Mouse (Mus musculus): ENCODE measurements at regions not wholly inside any gene's neighbourhood (a gene's known extent, or its start where the extent isn't known, plus 50 kb on each side); places are given as distances from the start of the nearest gene placed in this dataset.
A peak's percentile ranks its signal among the peaks of the same experiment; 100 is the strongest.

DNA sequence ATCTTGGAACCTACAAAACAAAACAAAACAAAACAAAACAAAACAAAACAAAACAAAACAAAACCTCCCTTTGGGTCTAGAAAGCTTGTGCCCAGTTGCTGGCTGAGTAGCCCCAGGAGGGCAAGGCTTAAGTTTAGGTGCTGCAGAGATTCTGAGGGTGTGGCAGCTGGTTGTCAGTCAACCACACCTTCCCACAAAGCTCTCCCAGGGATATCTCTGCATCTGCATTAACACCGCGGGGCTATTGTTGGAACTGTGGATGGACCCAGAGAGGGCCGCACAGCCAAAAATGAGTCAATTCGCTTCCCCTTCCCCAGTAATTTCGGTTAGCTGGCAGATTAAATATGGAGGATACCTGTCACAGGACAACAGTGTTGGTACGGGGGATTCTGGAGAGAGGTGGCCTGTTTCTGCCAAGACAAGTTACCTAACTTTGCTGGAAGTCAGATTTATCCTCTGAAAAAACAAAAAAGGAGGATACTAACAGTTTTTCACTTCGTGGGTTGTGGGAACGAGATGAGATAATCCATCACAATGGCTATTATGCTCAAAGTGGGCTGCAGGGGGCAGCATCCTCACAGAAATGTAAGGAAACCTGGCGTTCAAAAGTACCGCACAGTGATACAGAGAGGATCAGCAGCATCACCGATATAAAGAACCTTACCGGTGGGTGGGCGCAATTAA is 96.7 kb downstream of the 1500009L16Rik start:
- Histone ChIP-seq H3K9me3 (no peaks in the 10 kb centered on the region), H3K27ac (replicated peaks) (peak overlapping the region; percentile 30; the same call in 1 of the 2 replicates), H3K4me3 (peak overlapping the region; percentile 35), H3K36me3 (replicated peaks) (no peaks in the 10 kb centered on the region), H3K27me3 (replicated peaks; ENCODE audit: low read depth, poor library complexity, severe bottlenecking) (peaks cover 23% of the 10 kb centered on the region), H3K4me1 (peaks cover 15% of the 10 kb centered on the region; the same call in 1 of the 2 replicates)
- 9% methylated on average over 13 of the region's 13 CpGs for WGBS
- peak; percentile 79 for DNase-seq (ENCODE audit: low spot score)

GRCm38 (mm10) chr10:83819950-83820275 is 97.2 kb downstream of the 1500009L16Rik start:
- Histone ChIP-seq H3K27ac (replicated peaks) (no peak overlapping the region; the same call in 1 of the 2 replicates), H3K4me3 (no peak overlapping the region), H3K36me3 (replicated peaks) (no peaks in the 10 kb centered on the region), H3K4me1 (peaks cover 15% of the 10 kb centered on the region; the same call in 1 of the 2 replicates), H3K9me3 (no peaks in the 10 kb centered on the region), H3K27me3 (replicated peaks; ENCODE audit: low read depth, poor library complexity, severe bottlenecking) (peaks cover 23% of the 10 kb centered on the region)
- DNase-seq (ENCODE audit: low spot score): no peak
- 74% methylated on average over 8 of the region's 8 CpGs for WGBS

GRCm38 (mm10) chr10:83821089-83821488 is 98.4 kb downstream of the 1500009L16Rik start:
- no peak overlapping the region for H3K27ac ChIP-seq (replicated peaks)
- 79% methylated on average over 10 of the region's 10 CpGs for WGBS

GRCm38 (mm10) chr10:83826105-83826504 is 103.4 kb downstream of the 1500009L16Rik start:
- WGBS: 76% methylated on average over 5 of the region's 5 CpGs
- peaks cover 7% of the 10 kb centered on the region; the same call in 1 of the 2 replicates for H3K4me1 ChIP-seq
- H3K27me3 ChIP-seq (replicated peaks; ENCODE audit: low read depth, poor library complexity, severe bottlenecking): 0 out of 2 replicates have a peak, but pooled peaks cover under 1% of the 10 kb centered on the region
- H3K36me3 ChIP-seq (replicated peaks): no peaks in the 10 kb centered on the region
- no peak for DNase-seq (ENCODE audit: low spot score)
- H3K4me3 ChIP-seq: no peak overlapping the region
- H3K27ac ChIP-seq (replicated peaks): no peak overlapping the region
- no peaks in the 10 kb centered on the region for H3K9me3 ChIP-seq

More at GRCm38 (mm10) chr10:83821089-83821488, 98.4 kb downstream of the 1500009L16Rik start:
- H3K36me3 ChIP-seq (replicated peaks): no peaks in the 10 kb centered on the region
- no peak for DNase-seq (ENCODE audit: low spot score)
- H3K4me3 ChIP-seq: no peak overlapping the region
- H3K4me1 ChIP-seq: peaks cover 15% of the 10 kb centered on the region; the same call in 1 of the 2 replicates
- H3K27me3 ChIP-seq (replicated peaks; ENCODE audit: low read depth, poor library complexity, severe bottlenecking): peaks cover 23% of the 10 kb centered on the region
- H3K9me3 ChIP-seq: no peaks in the 10 kb centered on the region

- Histone ChIP-seq H3K27me3 (replicated peaks; ENCODE audit: low read depth, poor library complexity, severe bottlenecking) (no peaks in the 10 kb centered on the region), H3K36me3 (replicated peaks) (no peaks in the 10 kb centered on the region), H3K4me1 (peaks cover 18% of the 10 kb centered on the region), H3K27ac (replicated peaks) (peak overlapping the region; percentile 11; the same call in 1 of the 2 replicates), H3K4me3 (no peak overlapping the region), H3K9me3 (no peaks in the 10 kb centered on the region)
- 67% methylated on average over 5 of the region's 5 CpGs for WGBS
- no peak for DNase-seq (ENCODE audit: low spot score)
Observed at GRCm38 (mm10) chr10:83836351-83836750, 113.7 kb downstream of the 1500009L16Rik start.

DNA sequence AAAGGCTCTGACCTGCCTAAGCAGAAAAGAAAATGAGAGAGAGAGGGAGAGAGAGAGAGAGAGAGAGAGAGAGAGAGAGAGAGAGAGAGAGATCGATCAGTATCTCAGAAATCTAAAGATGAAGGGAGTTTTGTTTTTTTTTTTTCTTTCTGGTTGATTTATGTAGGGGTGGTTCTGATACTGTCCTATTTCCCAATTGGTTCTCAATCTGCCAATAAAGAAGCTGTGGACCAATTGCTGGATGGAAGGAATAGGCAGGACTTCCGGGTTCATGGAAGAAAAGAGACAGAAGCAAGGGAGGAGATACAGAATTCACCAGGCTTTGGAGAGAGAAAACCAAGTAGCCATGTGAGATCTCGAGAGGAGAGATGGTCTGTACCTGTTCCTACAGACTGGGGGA is 117.6 kb downstream of the 1500009L16Rik start:
- H3K27me3 ChIP-seq (replicated peaks; ENCODE audit: low read depth, poor library complexity, severe bottlenecking): no peaks in the 10 kb centered on the region
- H3K36me3 ChIP-seq (replicated peaks): no peaks in the 10 kb centered on the region
- peaks cover 17% of the 10 kb centered on the region for H3K4me1 ChIP-seq
- H3K27ac ChIP-seq (replicated peaks): no peak overlapping the region
- H3K9me3 ChIP-seq: peaks cover 6% of the 10 kb centered on the region
- no peak for DNase-seq (ENCODE audit: low spot score)
- WGBS: 84% methylated on average over 3 of the region's 3 CpGs
- H3K4me3 ChIP-seq: no peak overlapping the region

DNA sequence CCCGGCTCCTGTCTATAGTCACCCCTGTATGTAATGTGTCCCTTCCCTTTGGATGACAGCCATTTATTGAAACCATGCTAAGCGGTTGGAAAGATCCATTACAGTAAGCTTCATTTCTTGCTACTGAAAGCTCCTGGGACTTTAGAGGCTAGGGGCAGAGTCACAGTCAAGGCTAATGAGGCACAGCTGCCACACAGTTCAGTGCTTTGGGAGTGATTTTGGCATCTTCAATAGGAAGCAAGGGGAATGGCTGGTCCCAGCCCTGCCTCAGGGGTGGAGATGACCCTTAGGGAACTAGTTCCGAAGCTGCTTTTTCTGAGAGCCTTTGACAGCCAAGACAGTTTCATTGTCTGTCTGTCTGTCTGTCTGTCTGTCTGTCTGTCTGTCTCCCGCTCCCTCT is 128.2 kb downstream of the 1500009L16Rik start:
- Histone ChIP-seq H3K4me1 (peaks cover 27% of the 10 kb centered on the region), H3K4me3 (no peak overlapping the region), H3K27ac (replicated peaks) (no peak overlapping the region), H3K27me3 (replicated peaks; ENCODE audit: low read depth, poor library complexity, severe bottlenecking) (no peaks in the 10 kb centered on the region; the same call in 1 of the 2 replicates), H3K9me3 (no peaks in the 10 kb centered on the region), H3K36me3 (replicated peaks) (no peaks in the 10 kb centered on the region)
- 66% methylated on average over 4 of the region's 4 CpGs for WGBS
- DNase-seq (ENCODE audit: low spot score): peak; percentile 57

- no peaks in the 10 kb centered on the region for H3K36me3 ChIP-seq (replicated peaks)
- no peak for DNase-seq (ENCODE audit: low spot score)
- no peak overlapping the region for H3K4me3 ChIP-seq
- H3K27me3 ChIP-seq (replicated peaks; ENCODE audit: low read depth, poor library complexity, severe bottlenecking): no peaks in the 10 kb centered on the region; the same call in 1 of the 2 replicates
- WGBS: 88% methylated on average over 5 of the region's 5 CpGs
- H3K9me3 ChIP-seq: no peaks in the 10 kb centered on the region
- H3K27ac ChIP-seq (replicated peaks): no peak overlapping the region
- peaks cover 15% of the 10 kb centered on the region for H3K4me1 ChIP-seq
Observed at GRCm38 (mm10) chr10:83852194-83852593, 129.5 kb downstream of the 1500009L16Rik start.

- H3K4me1 ChIP-seq: peaks cover 14% of the 10 kb centered on the region
- no peak overlapping the region for H3K27ac ChIP-seq (replicated peaks)
- 74% methylated on average over 3 of the region's 3 CpGs for WGBS
- no peak overlapping the region for H3K4me3 ChIP-seq
- DNase-seq (ENCODE audit: low spot score): no peak
- H3K9me3 ChIP-seq: no peaks in the 10 kb centered on the region
- no peaks in the 10 kb centered on the region; the same call in 1 of the 2 replicates for H3K27me3 ChIP-seq (replicated peaks; ENCODE audit: low read depth, poor library complexity, severe bottlenecking)
- no peaks in the 10 kb centered on the region for H3K36me3 ChIP-seq (replicated peaks)
Observed at GRCm38 (mm10) chr10:83852806-83853205, 130.1 kb downstream of the 1500009L16Rik start.

DNA sequence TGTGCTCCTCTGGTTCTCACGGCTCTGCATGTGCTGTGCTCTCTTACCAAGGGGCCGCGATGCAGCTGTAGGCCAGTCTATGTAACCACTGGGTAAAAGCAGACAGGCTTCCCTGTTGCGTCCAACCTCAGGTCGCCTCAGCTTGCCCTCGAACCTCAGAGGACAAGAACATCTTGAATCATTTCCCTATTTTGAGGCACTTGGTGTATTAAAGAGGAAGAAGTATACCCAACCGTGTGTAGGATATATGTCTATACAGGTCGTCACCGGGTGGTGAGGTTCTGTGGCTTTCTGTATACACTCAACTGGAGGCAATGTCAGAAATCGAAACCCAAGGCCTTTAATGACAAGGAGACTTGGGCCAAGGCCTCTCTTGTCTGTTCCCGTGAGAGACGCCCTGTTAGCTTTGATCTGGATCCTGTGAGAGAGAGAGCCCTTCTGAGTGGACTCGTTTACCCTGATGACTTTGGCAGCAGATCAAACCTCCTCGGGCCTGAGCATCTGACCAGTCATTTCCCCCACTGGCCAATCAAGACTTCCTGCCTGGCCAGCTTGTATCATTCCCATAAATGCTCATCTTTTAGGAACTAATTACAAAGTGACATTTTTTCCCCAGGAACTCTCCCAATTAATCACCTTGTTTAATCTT is 135.3 kb downstream of the 1500009L16Rik start:
- 87% methylated on average over 14 of the region's 14 CpGs for WGBS
- no peaks in the 10 kb centered on the region for H3K27me3 ChIP-seq (replicated peaks; ENCODE audit: low read depth, poor library complexity, severe bottlenecking)
- H3K4me3 ChIP-seq: no peak overlapping the region
- no peak for DNase-seq (ENCODE audit: low spot score)
- peaks cover 26% of the 10 kb centered on the region for H3K4me1 ChIP-seq
- H3K9me3 ChIP-seq: no peaks in the 10 kb centered on the region
- H3K36me3 ChIP-seq (replicated peaks): no peaks in the 10 kb centered on the region
- peak overlapping the region; percentile 44; the same call in 1 of the 2 replicates for H3K27ac ChIP-seq (replicated peaks)

DNA sequence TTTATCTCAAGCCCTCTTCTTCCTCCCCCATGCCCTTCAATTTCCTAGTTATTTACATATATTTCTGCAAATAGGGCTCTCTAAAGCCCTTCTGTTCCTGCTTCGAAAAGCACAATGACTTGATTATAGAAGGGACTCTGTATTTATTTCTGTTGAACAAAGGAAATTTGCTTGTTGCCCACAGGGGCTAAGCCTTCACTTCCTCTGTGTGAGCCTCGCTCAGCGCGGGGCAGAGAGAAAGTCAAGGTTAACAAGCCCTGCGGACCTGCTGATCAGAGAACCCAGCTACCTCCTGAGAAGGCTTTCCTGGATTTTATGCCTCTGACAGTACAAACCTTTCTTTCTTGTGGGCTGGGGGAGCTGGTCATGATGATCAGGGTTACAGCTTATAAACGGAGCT is 136.0 kb downstream of the 1500009L16Rik start:
- Histone ChIP-seq H3K36me3 (replicated peaks) (no peaks in the 10 kb centered on the region), H3K27me3 (replicated peaks; ENCODE audit: low read depth, poor library complexity, severe bottlenecking) (no peaks in the 10 kb centered on the region), H3K4me3 (no peak overlapping the region), H3K27ac (replicated peaks) (peak overlapping the region; percentile 37), H3K4me1 (peaks cover 26% of the 10 kb centered on the region), H3K9me3 (no peaks in the 10 kb centered on the region)
- no peak for DNase-seq (ENCODE audit: low spot score)
- WGBS: 51% methylated on average over 6 of the region's 6 CpGs

- H3K27me3 ChIP-seq (replicated peaks; ENCODE audit: low read depth, poor library complexity, severe bottlenecking): no peaks in the 10 kb centered on the region
- no peak for DNase-seq (ENCODE audit: low spot score)
- H3K9me3 ChIP-seq: no peaks in the 10 kb centered on the region
- H3K4me1 ChIP-seq: peaks cover 26% of the 10 kb centered on the region
- H3K36me3 ChIP-seq (replicated peaks): no peaks in the 10 kb centered on the region
- H3K4me3 ChIP-seq: no peak overlapping the region
- H3K27ac ChIP-seq (replicated peaks): peak overlapping the region; percentile 19; the same call in 1 of the 2 replicates
- WGBS: 61% methylated on average over 4 of the region's 4 CpGs
Observed at GRCm38 (mm10) chr10:83859633-83860032, 137.0 kb downstream of the 1500009L16Rik start.
